Mouse (Mus musculus) liver, embryonic 13.5 days (tissue): Measurements from ENCODE around the gene Arhgef15. TPM values are rescaled to one million over a fixed set of nuclear protein-coding genes. Genes with fewer than 3 reads are reported as not detected.

Experiments used
- ATAC-seq: fragments of 200-750 bp; cut with Nextera tagmentation; 2 replicates; pipeline ENCODE4 v1.8.0; 2017; ENCODE audit warnings: low read depth, mild to moderate bottlenecking, moderate number of reproducible peaks, moderate library complexity
- DNase-seq: peaks from one replicate; pipeline ENCODE4 v3.0.0; 2022
- H3K27ac ChIP-seq: fragments of 300-500 bp; sonication (generic); 2 replicates; pipeline ENCODE4 v1.5.1; 2015; ENCODE audit warnings: moderate library complexity, mild to moderate bottlenecking, inconsistent platforms
- H3K27me3 ChIP-seq: fragments of 300-500 bp; sonication (generic); 2 replicates; pipeline ENCODE4 v1.6.1; 2015; ENCODE audit warnings: mild to moderate bottlenecking, inconsistent platforms
- H3K36me3 ChIP-seq: fragments of 300-500 bp; sonication (generic); 2 replicates; pipeline ENCODE4 v1.6.1; 2015; ENCODE audit warnings: mild to moderate bottlenecking, inconsistent platforms
- H3K4me1 ChIP-seq: fragments of 300-500 bp; sonication (generic); replicated peaks from 2 replicates; pipeline ENCODE4 v1.6.1; 2015; ENCODE audit warnings: inconsistent platforms
- H3K4me2 ChIP-seq: fragments of 300-500 bp; sonication (generic); 2 replicates; pipeline ENCODE4 v1.6.1; 2015; ENCODE audit warnings: inconsistent platforms, mild to moderate bottlenecking, moderate library complexity
- H3K4me3 ChIP-seq: fragments of 300-500 bp; sonication (generic); replicated peaks from 2 replicates; pipeline ENCODE4 v1.5.1; 2015; ENCODE audit warnings: mild to moderate bottlenecking, inconsistent platforms
- H3K9ac ChIP-seq: fragments of 300-500 bp; sonication (generic); 2 replicates; pipeline ENCODE4 v1.6.1; 2015; ENCODE audit warnings: mild to moderate bottlenecking, inconsistent platforms
- H3K9me3 ChIP-seq: fragments of 300-500 bp; sonication (generic); replicated peaks from 2 replicates; pipeline ENCODE4 v1.6.1; 2016; ENCODE audit warnings: inconsistent platforms
- WGBS: fragments of 180-500 bp; shearing (Covaris S2); methylation state at CpG from one replicate; pipeline ENCODE4 v1.1.7; 2015; ENCODE audit not compliant: insufficient replicate concordance; 5-methylcytosine and 5-hydroxymethylcytosine counted together
- polyA plus RNA-seq: library from polyadenylated mRNA; unstranded; fragments of >200 nt; fragmentation: Nextera tagmentation; extraction: Ambion mirVana; gene quantifications from 2 replicates; pipeline ENCODE4 v1.2.1, GENCODE M21; 2015

Arhgef15 gene
- polyA plus RNA-seq, 1 experiment from 2014 or later = 1.5 TPM

DNA sequence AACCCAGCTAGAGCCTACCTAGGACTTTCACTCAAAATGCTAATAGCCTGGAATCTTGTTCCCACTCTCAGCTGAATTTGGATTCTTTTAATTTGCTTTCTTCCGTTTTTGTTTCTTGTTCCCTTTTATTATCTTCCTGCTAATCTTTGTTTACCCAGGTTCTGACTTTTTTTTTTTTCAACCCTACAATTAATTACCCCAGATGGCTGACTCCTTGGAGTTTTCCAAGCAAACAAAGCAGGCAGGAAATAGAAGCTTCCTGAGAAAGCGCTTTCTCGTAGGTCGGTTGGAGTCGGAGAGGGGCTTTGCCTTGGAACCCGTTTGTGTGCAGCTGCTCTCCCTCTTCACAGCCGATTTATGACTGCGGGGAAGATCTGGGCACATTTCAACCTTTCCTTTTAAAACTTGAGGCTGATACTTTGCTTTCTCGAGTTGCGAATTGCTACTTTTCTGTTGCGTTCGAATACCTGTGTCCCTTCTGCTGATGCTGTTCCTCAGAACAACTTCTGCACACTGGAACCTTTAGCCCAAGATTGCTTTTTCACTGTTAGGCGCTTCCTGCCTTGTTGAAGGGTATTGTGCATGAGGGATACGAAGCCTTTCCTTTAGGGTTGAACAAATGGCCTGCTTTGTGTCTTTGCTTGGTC is 45.6 kb downstream of the Arhgef15 start:
- H3K27me3 ChIP-seq = peaks cover 26% of the 10 kb centered on the region
- H3K9me3 ChIP-seq = no peaks in the 10 kb centered on the region
- peaks cover 3% of the 10 kb centered on the region; the same call in 1 of the 2 replicates for H3K36me3 ChIP-seq
- H3K4me2 ChIP-seq = no peak overlapping the region
- no peak overlapping the region for H3K9ac ChIP-seq
- DNase-seq (no peak), ATAC-seq (no peak)
- WGBS = 21% methylated on average over 14 of the region's 14 CpGs
- no peak overlapping the region for H3K27ac ChIP-seq
- H3K4me3 ChIP-seq = no peak overlapping the region
- H3K4me1 ChIP-seq = 0 out of 2 replicates have a peak, but pooled peaks cover 2% of the 10 kb centered on the region

DNA sequence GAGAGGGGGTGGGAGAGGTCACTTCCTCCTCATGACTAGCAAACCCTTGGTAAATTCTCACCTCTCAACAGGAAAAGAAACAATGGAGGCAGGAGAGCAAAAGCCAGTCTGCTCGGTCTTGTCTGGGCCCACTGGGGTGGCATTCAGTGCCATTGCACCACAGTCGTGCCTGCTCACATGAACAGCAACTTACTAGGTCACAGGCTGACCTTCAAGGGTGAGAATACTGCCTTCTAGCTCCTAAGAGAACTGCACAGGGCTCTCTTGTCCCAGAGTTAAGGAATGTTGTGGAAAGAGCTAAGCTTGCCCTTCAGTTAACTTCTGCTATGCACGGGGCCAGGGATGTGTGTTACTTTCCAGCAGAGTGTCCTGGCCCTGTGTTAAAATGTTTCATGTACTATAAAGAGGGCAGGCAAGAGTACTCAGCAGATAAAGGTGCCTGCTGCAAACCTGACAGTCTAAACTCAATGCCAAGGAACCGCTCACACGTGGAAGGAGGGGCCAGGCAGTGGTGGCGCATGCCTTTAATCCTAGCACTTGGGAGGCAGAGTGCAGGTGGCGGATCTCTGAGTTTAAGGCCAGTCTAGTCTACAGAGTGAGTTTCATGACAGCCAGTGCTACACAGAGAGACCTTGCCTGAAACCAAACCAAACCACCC is 48.3 kb downstream of the Arhgef15 start:
- Histone ChIP-seq H3K4me3 (no peak overlapping the region), H3K4me2 (no peak overlapping the region), H3K4me1 (peaks cover 6% of the 10 kb centered on the region), H3K9ac (no peak overlapping the region), H3K36me3 (peaks cover 30% of the 10 kb centered on the region), H3K27me3 (peaks cover 26% of the 10 kb centered on the region), H3K27ac (no peak overlapping the region), H3K9me3 (no peaks in the 10 kb centered on the region)
- ATAC-seq (no peak), DNase-seq (no peak)
- 45% methylated on average over 7 of the region's 7 CpGs for WGBS

DNA sequence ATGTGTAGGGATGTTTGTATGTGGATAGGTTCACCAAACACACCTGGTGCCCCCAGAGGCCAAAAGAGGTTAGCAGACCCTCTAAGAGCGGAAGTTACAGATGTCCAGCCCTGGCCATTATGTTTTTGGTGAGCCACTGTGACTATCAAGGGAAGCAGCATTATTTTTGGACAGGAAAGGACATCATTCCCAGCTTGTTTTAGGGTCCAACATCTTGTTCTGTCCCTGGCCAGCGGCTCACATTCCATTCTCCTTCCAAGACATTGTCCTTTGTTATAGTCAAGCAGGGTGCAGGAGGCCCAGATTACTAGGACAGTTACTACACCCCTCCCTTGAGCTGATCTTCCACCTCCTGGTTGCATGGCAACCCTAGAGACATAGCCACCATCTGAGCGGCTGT is 50.0 kb downstream of the Arhgef15 start:
- H3K9me3 ChIP-seq = no peaks in the 10 kb centered on the region
- WGBS = 67% methylated on average over 3 of the region's 3 CpGs
- H3K9ac ChIP-seq = no peak overlapping the region
- H3K27ac ChIP-seq = no peak overlapping the region
- no peak overlapping the region for H3K4me3 ChIP-seq
- H3K36me3 ChIP-seq = peaks cover 47% of the 10 kb centered on the region
- H3K4me2 ChIP-seq = no peak overlapping the region
- ATAC-seq (no peak), DNase-seq (no peak)
- H3K4me1 ChIP-seq = peaks cover 23% of the 10 kb centered on the region
- H3K27me3 ChIP-seq = peaks cover 13% of the 10 kb centered on the region

DNA sequence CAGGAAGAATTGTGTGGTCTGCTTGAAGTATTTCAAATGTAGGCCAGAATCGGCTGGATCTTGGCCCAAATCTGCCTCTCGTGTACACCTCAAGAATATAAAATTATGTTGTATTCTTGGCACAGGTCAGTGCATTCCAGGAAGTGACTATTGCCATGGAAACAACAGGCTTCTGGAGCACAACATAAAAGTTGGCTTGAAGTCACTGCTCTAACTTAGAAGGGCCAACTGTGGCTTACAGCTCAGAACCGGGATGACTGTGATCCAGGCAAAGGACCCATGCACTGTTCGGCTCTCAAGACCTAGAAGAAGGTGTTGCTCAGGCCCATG is 50.9 kb downstream of the Arhgef15 start:
- H3K9me3 ChIP-seq = no peaks in the 10 kb centered on the region
- H3K27me3 ChIP-seq = peaks cover 5% of the 10 kb centered on the region
- peaks cover 47% of the 10 kb centered on the region for H3K36me3 ChIP-seq
- ATAC-seq (no peak), DNase-seq (no peak)
- 0 out of 2 replicates have a peak overlapping the region, but pooled peaks have one; percentile 45 for H3K27ac ChIP-seq
- H3K4me3 ChIP-seq = no peak overlapping the region
- H3K4me2 ChIP-seq = no peak overlapping the region
- H3K9ac ChIP-seq = no peak overlapping the region
- H3K4me1 ChIP-seq = peaks cover 23% of the 10 kb centered on the region
- WGBS = 67% methylated on average over 4 of the region's 4 CpGs

DNA sequence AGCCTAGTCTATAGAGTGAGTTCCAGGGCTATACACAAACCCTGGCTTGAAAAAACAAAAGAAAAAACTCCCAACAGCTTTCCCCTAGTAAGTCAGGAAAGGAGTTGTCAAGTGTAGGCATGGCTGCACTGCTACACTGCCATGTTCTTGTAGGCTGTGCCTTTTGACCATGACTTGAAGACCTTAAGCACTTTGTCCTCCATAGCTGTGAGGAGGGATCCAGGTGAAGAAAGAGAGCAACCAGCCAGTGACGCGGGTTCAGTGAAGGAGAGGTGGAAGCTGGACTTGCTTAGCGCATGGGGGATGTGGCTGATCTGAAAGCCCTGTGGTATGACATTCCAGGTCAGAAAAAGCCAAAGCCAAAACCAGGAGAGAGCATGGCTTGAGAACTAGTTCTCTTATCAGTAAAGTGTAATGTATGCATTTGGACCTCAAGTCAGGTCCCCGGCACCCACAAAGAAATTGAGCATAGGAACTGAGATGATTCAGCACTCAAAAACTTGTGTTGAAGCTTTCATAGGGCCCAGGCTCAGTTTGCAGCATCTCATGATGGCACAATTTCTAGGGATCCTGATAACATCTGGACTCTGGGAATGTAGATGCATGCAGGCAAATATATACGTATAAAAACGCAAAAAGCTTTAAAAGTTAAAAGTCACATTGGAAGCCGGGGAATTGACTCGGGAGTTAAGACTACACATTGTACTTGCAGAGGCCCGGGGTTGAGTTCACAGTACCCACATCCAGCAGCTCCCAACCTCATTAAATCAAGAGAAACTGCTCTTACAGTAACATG is 51.4 kb downstream of the Arhgef15 start:
- H3K4me3 ChIP-seq = no peak overlapping the region
- H3K4me1 ChIP-seq = peaks cover 24% of the 10 kb centered on the region
- H3K4me2 ChIP-seq = no peak overlapping the region
- H3K27me3 ChIP-seq = no peaks in the 10 kb centered on the region
- DNase-seq (no peak), ATAC-seq (no peak)
- H3K36me3 ChIP-seq = peaks cover 47% of the 10 kb centered on the region
- peak overlapping the region; percentile 45 for H3K27ac ChIP-seq
- 79% methylated on average over 9 of the region's 9 CpGs for WGBS
- H3K9me3 ChIP-seq = no peaks in the 10 kb centered on the region
- no peak overlapping the region for H3K9ac ChIP-seq

DNA sequence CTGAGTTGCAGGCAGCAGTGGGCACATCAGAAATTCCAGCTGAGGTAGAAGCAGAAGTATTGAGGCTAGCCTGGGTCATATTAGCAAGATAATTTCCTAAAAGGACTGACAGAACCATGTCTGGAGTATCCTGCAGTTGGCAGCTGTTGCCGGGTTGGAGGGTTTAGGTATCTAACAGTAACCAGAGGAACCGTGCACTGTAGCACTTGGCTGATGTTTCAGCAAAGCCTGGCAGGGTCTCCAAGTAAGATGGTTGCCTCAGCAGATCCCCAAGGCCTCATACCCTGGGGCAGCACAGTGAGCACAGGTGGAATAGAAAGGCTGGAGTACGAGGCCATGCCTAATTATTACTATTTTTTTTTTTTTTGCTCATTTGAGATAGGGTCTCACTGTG is 52.1 kb downstream of the Arhgef15 start:
- DNase-seq = no peak
- Histone ChIP-seq H3K9ac (no peak overlapping the region), H3K27ac (no peak overlapping the region), H3K27me3 (peaks cover under 1% of the 10 kb centered on the region; the same call in 1 of the 2 replicates), H3K4me3 (no peak overlapping the region), H3K4me1 (peaks cover 30% of the 10 kb centered on the region), H3K36me3 (peaks cover 47% of the 10 kb centered on the region), H3K4me2 (no peak overlapping the region), H3K9me3 (no peaks in the 10 kb centered on the region)
- ATAC-seq = no peak
- WGBS = 72% methylated on average over 3 of the region's 3 CpGs

DNA sequence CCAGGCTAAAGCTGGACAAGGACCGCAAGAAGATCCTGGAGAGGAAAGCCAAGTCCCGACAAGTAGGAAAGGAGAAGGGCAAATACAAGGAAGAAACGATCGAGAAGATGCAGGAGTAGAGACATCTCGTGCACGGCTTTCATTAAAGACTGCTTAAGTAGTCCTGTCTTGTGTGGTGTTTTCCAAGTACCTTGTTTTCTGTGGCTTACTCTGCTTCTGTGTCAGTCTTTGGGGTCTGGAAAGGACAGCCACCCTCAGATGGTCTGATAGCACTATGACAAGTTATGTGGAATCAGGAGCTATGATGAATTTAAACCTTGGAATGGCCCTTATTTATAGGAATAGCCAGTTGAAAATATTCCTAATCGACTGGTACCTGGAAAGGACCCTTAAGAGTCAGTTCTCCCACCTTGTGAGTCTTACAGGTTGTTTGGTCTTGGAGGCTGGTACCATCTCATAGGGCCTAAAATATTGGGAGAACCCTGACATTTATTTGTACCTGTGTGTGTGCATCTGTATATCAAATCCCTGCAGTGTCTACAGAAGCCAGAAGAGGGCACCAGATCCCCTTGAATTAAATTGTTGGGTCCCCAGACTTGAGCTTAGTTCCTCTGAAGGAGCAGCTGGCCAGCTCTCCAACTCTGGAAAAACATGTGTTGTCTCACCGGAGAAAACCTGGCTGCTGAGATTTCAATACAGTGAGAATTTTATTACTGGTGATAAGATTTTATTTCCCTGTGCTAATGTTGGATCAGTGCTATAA is 52.7 kb downstream of the Arhgef15 start:
- Histone ChIP-seq H3K4me1 (peaks cover 36% of the 10 kb centered on the region), H3K27me3 (peaks cover 3% of the 10 kb centered on the region; the same call in 1 of the 2 replicates), H3K9me3 (no peaks in the 10 kb centered on the region), H3K36me3 (peaks cover 47% of the 10 kb centered on the region), H3K4me3 (no peak overlapping the region), H3K9ac (no peak overlapping the region), H3K27ac (no peak overlapping the region), H3K4me2 (no peak overlapping the region)
- ATAC-seq (no peak), DNase-seq (peak; percentile 48)
- WGBS = 83% methylated on average over 8 of the region's 8 CpGs

DNA sequence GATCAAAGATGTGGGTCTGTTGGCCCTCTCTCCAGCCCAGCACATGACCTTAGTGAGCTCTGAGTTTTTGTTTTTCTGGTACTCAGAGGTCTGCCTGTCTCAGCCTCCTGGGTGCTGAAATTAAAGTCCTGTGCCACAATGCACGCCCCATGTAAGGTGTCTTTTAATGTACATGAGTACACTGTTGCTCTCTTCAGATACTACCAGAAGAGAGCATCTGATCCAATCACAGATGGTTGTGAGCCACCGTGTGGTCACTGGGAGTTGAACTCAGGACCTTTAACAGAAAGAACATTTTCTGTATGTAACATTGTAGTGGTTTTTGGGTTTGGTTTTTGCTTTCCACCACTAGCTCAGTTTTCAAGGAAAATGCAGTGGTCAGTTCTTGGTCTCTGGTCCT is 53.5 kb downstream of the Arhgef15 start:
- no peaks in the 10 kb centered on the region for H3K9me3 ChIP-seq
- H3K27ac ChIP-seq = peak overlapping the region; percentile 4; the same call in 1 of the 2 replicates
- peak overlapping the region; percentile 95 for H3K4me3 ChIP-seq
- DNase-seq = no peak
- H3K27me3 ChIP-seq = peaks cover 3% of the 10 kb centered on the region; the same call in 1 of the 2 replicates
- H3K4me2 ChIP-seq = peak overlapping the region; percentile 11; the same call in 1 of the 2 replicates
- 71% methylated on average over 2 of the region's 2 CpGs for WGBS
- H3K4me1 ChIP-seq = peaks cover 44% of the 10 kb centered on the region
- H3K36me3 ChIP-seq = peaks cover 47% of the 10 kb centered on the region
- no peak for ATAC-seq
- H3K9ac ChIP-seq = 0 out of 2 replicates have a peak overlapping the region, but pooled peaks have one; percentile 4

DNA sequence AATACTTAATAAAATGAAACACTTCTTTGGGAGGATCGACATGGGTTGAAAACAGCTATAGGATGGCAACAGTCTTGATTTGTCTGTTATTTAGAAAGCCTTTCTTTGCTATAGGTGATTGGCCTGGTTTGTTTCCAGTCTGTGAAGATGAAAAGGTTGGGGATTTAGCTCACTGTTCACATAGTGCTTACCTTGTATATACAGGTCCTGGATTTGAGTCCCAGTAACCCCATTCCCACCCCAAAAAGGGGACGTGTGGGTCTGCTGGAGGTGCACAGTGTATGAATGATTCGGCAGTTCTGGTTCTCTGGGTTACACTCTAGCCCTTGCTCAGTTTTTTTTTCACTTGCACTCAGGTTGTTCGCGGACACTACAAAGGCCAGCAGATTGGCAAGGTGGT is 54.5 kb downstream of the Arhgef15 start:
- no peak for DNase-seq
- peaks cover 3% of the 10 kb centered on the region; the same call in 1 of the 2 replicates for H3K27me3 ChIP-seq
- no peak for ATAC-seq
- no peaks in the 10 kb centered on the region for H3K9me3 ChIP-seq
- 59% methylated on average over 5 of the region's 5 CpGs for whole genome bisulfite sequencing
- H3K4me1 ChIP-seq = peaks cover 53% of the 10 kb centered on the region
- peak overlapping the region; percentile 95 for H3K4me3 ChIP-seq
- H3K27ac ChIP-seq = peak overlapping the region; percentile 87
- peak overlapping the region; percentile 82 for H3K4me2 ChIP-seq
- peak overlapping the region; percentile 97 for H3K9ac ChIP-seq
- peaks cover 47% of the 10 kb centered on the region for H3K36me3 ChIP-seq

DNA sequence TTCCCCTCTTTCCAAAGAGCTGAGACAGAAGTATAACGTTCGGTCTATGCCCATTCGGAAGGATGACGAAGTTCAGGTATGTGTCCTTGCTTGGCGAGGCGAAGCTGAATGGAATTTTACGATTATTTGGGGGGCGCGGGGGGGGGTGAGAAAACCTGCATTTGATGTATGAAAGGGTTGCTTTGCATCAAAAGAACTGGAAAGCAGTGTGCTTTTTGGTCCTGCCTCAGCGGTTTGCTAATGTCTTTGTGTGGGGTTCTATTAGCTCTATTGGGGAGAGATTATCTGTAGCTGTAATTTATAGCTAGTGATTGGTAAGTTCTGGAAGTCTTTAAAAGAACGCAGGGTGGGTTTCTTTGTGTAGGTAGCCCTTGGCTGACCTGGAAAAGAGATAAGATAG is 54.9 kb downstream of the Arhgef15 start:
- Histone ChIP-seq H3K4me1 (peaks cover 58% of the 10 kb centered on the region), H3K27ac (peak overlapping the region; percentile 87), H3K36me3 (peaks cover 47% of the 10 kb centered on the region), H3K9ac (peak overlapping the region; percentile 97), H3K4me2 (peak overlapping the region; percentile 82), H3K4me3 (peak overlapping the region; percentile 95), H3K27me3 (peaks cover 3% of the 10 kb centered on the region; the same call in 1 of the 2 replicates), H3K9me3 (no peaks in the 10 kb centered on the region)
- under 1% methylated on average over 11 of the region's 11 CpGs for WGBS
- no peak for DNase-seq
- ATAC-seq = no peak

DNA sequence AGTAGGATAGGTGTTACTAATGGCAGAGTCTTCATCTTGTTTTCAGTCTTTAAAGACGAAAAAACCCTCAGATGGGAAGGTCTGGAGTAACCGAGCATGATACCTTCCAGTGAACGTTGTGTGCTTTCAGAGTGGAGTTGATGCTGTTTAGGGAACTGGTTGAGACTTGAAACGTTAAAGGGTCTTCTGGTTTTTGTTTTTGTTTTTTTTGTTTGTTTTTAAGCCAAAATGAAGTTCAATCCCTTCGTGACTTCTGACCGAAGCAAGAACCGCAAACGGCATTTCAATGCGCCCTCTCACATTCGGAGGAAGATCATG is 55.3 kb downstream of the Arhgef15 start:
- peak overlapping the region; percentile 97 for H3K9ac ChIP-seq
- H3K27me3 ChIP-seq = peaks cover 3% of the 10 kb centered on the region; the same call in 1 of the 2 replicates
- H3K36me3 ChIP-seq = peaks cover 47% of the 10 kb centered on the region
- peaks cover 61% of the 10 kb centered on the region for H3K4me1 ChIP-seq
- no peak for DNase-seq
- H3K9me3 ChIP-seq = no peaks in the 10 kb centered on the region
- peak overlapping the region; percentile 87 for H3K27ac ChIP-seq
- peak overlapping the region; percentile 82 for H3K4me2 ChIP-seq
- no peak for ATAC-seq
- WGBS = under 1% methylated on average over 10 of the region's 10 CpGs
- peak overlapping the region; percentile 95 for H3K4me3 ChIP-seq
